Mouse (Mus musculus): ENCODE data around the gene Pibf1. TPM values are rescaled to one million over a fixed set of nuclear protein-coding genes. Genes with fewer than 3 reads are reported as not detected.

The Pibf1 gene
- polyA plus RNA-seq, 1 experiment = 2.5 TPM

DNA sequence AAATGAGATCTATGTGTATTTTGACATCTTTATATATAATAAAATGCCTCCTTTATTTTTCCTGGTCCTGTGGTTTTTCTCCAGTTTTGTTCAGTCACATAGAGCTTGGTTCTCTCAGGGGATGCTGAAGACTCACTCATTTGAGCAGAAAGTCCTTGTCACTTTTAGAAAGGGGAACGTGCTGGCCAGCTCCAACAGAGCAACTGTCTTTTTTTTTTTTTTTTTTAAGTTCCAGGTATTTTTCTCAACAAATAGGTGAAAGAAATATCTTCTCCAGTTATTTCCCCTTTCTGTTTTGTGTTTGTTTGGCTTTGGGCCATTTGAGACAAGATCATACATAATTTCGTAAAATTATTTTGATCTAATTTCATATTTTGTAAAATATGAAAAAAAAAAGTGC is 174.8 kb downstream of the Pibf1 start:
- no peak overlapping the region for H3K4me3 ChIP-seq (ENCODE audit: insufficient read depth, poor library complexity, severe bottlenecking)
- H3K36me3 ChIP-seq (ENCODE audit: control insufficient read depth, insufficient read depth) = no peaks in the 10 kb centered on the region
- H3K79me2 ChIP-seq (ENCODE audit: control insufficient read depth, insufficient read depth) = no peaks in the 10 kb centered on the region
- H3K27me3 ChIP-seq (ENCODE audit: control insufficient read depth, insufficient read depth, insufficient read length) = no peaks in the 10 kb centered on the region
- no peak overlapping the region for H3ac ChIP-seq (ENCODE audit: control insufficient read depth, insufficient read length, low read depth)
- no peaks in the 10 kb centered on the region for H3K79me3 ChIP-seq (ENCODE audit: low read depth)
- no peak for TF ChIP-seq FOSL1 (IDR thresholded peaks at IDR 0.05; ENCODE audit: insufficient read depth, low read length, poor library complexity, severe bottlenecking)
- TF ChIP-seq MAX (IDR thresholded peaks at IDR 0.05) = no peak
- no peak for TF ChIP-seq USF1 (IDR thresholded peaks at IDR 0.05; ENCODE audit: low read depth)
- TF ChIP-seq MYOG (IDR thresholded peaks at IDR 0.05; ENCODE audit: control insufficient read depth, extremely low read depth, insufficient read length) = no peak
- no peak for TF ChIP-seq MYOD1 (IDR thresholded peaks at IDR 0.05; ENCODE audit: control insufficient read depth, insufficient read length, low read depth)
- no peak for TF ChIP-seq CTCF (IDR thresholded peaks at IDR 0.05; ENCODE audit: control insufficient read depth, insufficient read depth, insufficient read length)
- TF ChIP-seq CEBPB (IDR thresholded peaks at IDR 0.05; ENCODE audit: low read depth) = no peak

DNA sequence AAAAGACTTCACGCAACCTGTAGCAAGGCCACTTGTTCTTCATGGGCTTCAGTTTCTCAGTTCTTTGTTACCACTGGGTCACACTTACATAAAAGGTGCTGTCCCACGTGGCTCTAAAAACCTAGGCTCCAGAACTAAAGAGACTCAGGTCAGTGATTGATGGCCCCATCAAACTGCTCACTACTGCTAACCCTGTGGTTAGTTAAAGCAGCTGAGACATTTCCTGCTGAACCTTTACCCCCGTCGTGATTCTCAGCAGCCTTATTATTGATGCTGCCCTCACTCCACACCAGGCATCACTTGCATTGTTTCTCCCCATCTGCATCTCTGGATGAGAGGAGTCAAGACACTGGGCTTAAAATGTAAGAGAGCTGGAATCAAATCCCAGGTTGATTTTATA is 176.6 kb downstream of the Pibf1 start:
- Histone ChIP-seq H3K4me3 (ENCODE audit: insufficient read depth, poor library complexity, severe bottlenecking) (no peak overlapping the region), H3K79me3 (ENCODE audit: low read depth) (no peaks in the 10 kb centered on the region), H3K27me3 (ENCODE audit: control insufficient read depth, insufficient read depth, insufficient read length) (no peaks in the 10 kb centered on the region), H3ac (ENCODE audit: control insufficient read depth, insufficient read length, low read depth) (no peak overlapping the region), H3K79me2 (ENCODE audit: control insufficient read depth, insufficient read depth) (no peaks in the 10 kb centered on the region), H3K36me3 (ENCODE audit: control insufficient read depth, insufficient read depth) (no peaks in the 10 kb centered on the region)
- TF ChIP-seq MAX (IDR thresholded peaks at IDR 0.05) = no peak
- no peak for TF ChIP-seq CTCF (IDR thresholded peaks at IDR 0.05; ENCODE audit: control insufficient read depth, insufficient read depth, insufficient read length)
- no peak for TF ChIP-seq MYOG (IDR thresholded peaks at IDR 0.05; ENCODE audit: control insufficient read depth, extremely low read depth, insufficient read length)
- no peak for TF ChIP-seq USF1 (IDR thresholded peaks at IDR 0.05; ENCODE audit: low read depth)
- no peak for TF ChIP-seq FOSL1 (IDR thresholded peaks at IDR 0.05; ENCODE audit: insufficient read depth, low read length, poor library complexity, severe bottlenecking)
- no peak for TF ChIP-seq CEBPB (IDR thresholded peaks at IDR 0.05; ENCODE audit: low read depth)
- no peak for TF ChIP-seq MYOD1 (IDR thresholded peaks at IDR 0.05; ENCODE audit: control insufficient read depth, insufficient read length, low read depth)

DNA sequence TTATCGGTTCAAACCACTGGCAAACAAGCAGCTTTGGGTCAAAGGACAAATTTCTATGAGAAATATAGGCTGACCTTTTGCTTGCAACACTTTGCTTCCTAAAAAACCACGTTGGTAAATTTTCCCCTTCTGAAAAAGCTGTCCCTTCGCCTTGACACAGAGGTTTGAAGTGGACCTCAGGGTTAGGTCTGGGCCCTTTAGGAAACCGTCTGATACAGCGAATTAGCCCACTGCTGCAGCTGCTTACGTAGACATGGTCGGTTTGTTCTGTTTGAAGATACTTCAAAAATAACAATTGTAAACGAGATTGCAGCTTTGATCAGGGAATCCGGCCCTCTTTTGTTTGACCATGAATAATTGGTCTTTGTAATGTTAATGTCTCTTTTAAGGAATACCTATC is 179.1 kb downstream of the Pibf1 start:
- no peak for TF ChIP-seq MYOG (IDR thresholded peaks at IDR 0.05; ENCODE audit: control insufficient read depth, extremely low read depth, insufficient read length)
- no peak for TF ChIP-seq FOSL1 (IDR thresholded peaks at IDR 0.05; ENCODE audit: insufficient read depth, low read length, poor library complexity, severe bottlenecking)
- TF ChIP-seq CEBPB (IDR thresholded peaks at IDR 0.05; ENCODE audit: low read depth) = no peak
- TF ChIP-seq MAX (IDR thresholded peaks at IDR 0.05) = no peak
- no peak for TF ChIP-seq CTCF (IDR thresholded peaks at IDR 0.05; ENCODE audit: control insufficient read depth, insufficient read depth, insufficient read length)
- TF ChIP-seq USF1 (IDR thresholded peaks at IDR 0.05; ENCODE audit: low read depth) = no peak
- TF ChIP-seq MYOD1 (IDR thresholded peaks at IDR 0.05; ENCODE audit: control insufficient read depth, insufficient read length, low read depth) = no peak

DNA sequence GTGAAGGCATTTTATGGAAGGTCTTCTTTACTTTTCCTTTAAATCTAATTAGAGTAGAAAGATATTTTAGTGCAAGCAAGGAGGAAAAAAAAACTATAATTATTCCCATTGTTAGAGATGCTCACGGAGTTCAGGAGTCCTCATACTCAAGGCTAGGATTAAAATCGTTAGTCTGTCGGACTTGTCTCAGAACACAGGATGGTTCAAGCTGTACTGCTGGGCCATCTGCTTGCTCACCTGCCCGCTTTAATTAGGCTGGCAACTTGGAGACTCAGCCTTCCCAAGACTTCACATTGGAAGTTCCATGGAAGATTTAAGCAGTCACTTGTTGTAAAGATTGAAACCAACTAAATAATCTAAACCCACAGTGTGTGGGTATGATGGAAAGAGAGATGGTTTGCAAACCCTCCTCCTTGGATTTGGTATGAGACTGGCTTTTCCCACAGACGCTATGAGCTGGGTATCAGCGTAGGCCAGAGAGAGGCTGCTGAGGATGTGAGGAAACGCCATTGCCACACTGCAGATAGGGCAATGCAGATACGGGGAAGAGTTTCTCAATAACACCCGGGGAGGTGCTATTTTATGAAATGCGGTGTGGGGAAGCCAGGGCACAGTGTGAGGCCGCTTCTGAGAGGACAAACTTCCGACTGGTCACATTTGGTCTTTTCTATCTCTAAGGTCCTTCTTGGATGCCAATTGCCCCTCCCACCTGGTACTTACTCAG is 179.7 kb downstream of the Pibf1 start:
- H3K36me3 ChIP-seq (ENCODE audit: control insufficient read depth, insufficient read depth) = no peaks in the 10 kb centered on the region
- no peaks in the 10 kb centered on the region for H3K79me2 ChIP-seq (ENCODE audit: control insufficient read depth, insufficient read depth)
- no peaks in the 10 kb centered on the region for H3K79me3 ChIP-seq (ENCODE audit: low read depth)
- H3ac ChIP-seq (ENCODE audit: control insufficient read depth, insufficient read length, low read depth) = no peak overlapping the region
- no peak overlapping the region for H3K4me3 ChIP-seq (ENCODE audit: insufficient read depth, poor library complexity, severe bottlenecking)
- no peaks in the 10 kb centered on the region for H3K27me3 ChIP-seq (ENCODE audit: control insufficient read depth, insufficient read depth, insufficient read length)
- TF ChIP-seq FOSL1 (IDR thresholded peaks at IDR 0.05; ENCODE audit: insufficient read depth, low read length, poor library complexity, severe bottlenecking) = no peak
- TF ChIP-seq MYOD1 (IDR thresholded peaks at IDR 0.05; ENCODE audit: control insufficient read depth, insufficient read length, low read depth) = no peak
- TF ChIP-seq USF1 (IDR thresholded peaks at IDR 0.05; ENCODE audit: low read depth) = no peak
- no peak for TF ChIP-seq MYOG (IDR thresholded peaks at IDR 0.05; ENCODE audit: control insufficient read depth, extremely low read depth, insufficient read length)
- TF ChIP-seq CEBPB (IDR thresholded peaks at IDR 0.05; ENCODE audit: low read depth) = no peak
- no peak for TF ChIP-seq CTCF (IDR thresholded peaks at IDR 0.05; ENCODE audit: control insufficient read depth, insufficient read depth, insufficient read length)
- TF ChIP-seq MAX (IDR thresholded peaks at IDR 0.05) = no peak

More for the DNA sequence above, 179.1 kb downstream of the Pibf1 start:
- Histone ChIP-seq H3K27me3 (ENCODE audit: control insufficient read depth, insufficient read depth, insufficient read length) (no peaks in the 10 kb centered on the region), H3K36me3 (ENCODE audit: control insufficient read depth, insufficient read depth) (no peaks in the 10 kb centered on the region), H3K79me2 (ENCODE audit: control insufficient read depth, insufficient read depth) (no peaks in the 10 kb centered on the region), H3ac (ENCODE audit: control insufficient read depth, insufficient read length, low read depth) (no peak overlapping the region), H3K79me3 (ENCODE audit: low read depth) (no peaks in the 10 kb centered on the region), H3K4me3 (ENCODE audit: insufficient read depth, poor library complexity, severe bottlenecking) (no peak overlapping the region)

DNA sequence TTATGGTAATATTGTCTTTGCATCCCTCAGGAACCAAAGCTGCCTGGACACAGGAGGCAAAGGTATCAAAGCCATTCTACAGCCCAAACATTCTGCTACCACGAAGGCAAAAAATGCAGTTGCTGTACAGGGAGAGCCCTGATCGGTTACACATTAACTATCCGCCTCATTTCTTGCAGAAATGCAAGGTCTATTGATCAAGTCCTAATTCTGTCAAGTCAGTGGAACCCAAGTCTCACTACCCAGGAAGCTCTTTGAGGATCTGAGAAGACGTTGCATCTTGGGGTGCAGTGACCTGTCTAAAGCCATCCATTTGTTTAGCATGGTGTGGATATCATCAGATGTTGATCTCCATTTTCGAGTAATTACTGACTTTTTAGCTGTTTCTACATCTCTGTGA is 181.2 kb downstream of the Pibf1 start:
- Histone ChIP-seq H3K4me3 (ENCODE audit: insufficient read depth, poor library complexity, severe bottlenecking) (no peak overlapping the region), H3K36me3 (ENCODE audit: control insufficient read depth, insufficient read depth) (no peaks in the 10 kb centered on the region), H3ac (ENCODE audit: control insufficient read depth, insufficient read length, low read depth) (no peak overlapping the region), H3K79me2 (ENCODE audit: control insufficient read depth, insufficient read depth) (no peaks in the 10 kb centered on the region), H3K79me3 (ENCODE audit: low read depth) (no peaks in the 10 kb centered on the region), H3K27me3 (ENCODE audit: control insufficient read depth, insufficient read depth, insufficient read length) (no peaks in the 10 kb centered on the region)
- TF ChIP-seq MYOG (IDR thresholded peaks at IDR 0.05; ENCODE audit: control insufficient read depth, extremely low read depth, insufficient read length) = no peak
- no peak for TF ChIP-seq FOSL1 (IDR thresholded peaks at IDR 0.05; ENCODE audit: insufficient read depth, low read length, poor library complexity, severe bottlenecking)
- TF ChIP-seq CTCF (IDR thresholded peaks at IDR 0.05; ENCODE audit: control insufficient read depth, insufficient read depth, insufficient read length) = no peak
- TF ChIP-seq MAX (IDR thresholded peaks at IDR 0.05) = no peak
- TF ChIP-seq CEBPB (IDR thresholded peaks at IDR 0.05; ENCODE audit: low read depth) = no peak
- TF ChIP-seq USF1 (IDR thresholded peaks at IDR 0.05; ENCODE audit: low read depth) = no peak
- no peak for TF ChIP-seq MYOD1 (IDR thresholded peaks at IDR 0.05; ENCODE audit: control insufficient read depth, insufficient read length, low read depth)
